Mouse (Mus musculus) heart, embryonic 16.5 days (tissue): Measurements from ENCODE around the gene Rbm28. TPM values are rescaled to one million over a fixed set of nuclear protein-coding genes. Genes with fewer than 3 reads are reported as not detected.

Experiments
- ATAC-seq: fragments of 200-750 bp; cut with Nextera tagmentation; replicated peaks from 2 replicates; pipeline ENCODE4 v1.8.0; 2017; ENCODE audit warnings: moderate number of reproducible peaks; ENCODE audit not compliant: insufficient read depth, low FRiP score; ENCODE audit errors: extremely low read depth
- H3K27ac ChIP-seq: fragments of 300-500 bp; sonication (generic); 2 replicates; pipeline ENCODE4 v1.5.1; 2014; ENCODE audit warnings: mild to moderate bottlenecking, low read length, control low read depth, moderate library complexity
- H3K27me3 ChIP-seq: fragments of 300-500 bp; sonication (generic); 2 replicates; pipeline ENCODE4 v1.6.1; 2014; ENCODE audit warnings: low read length, mixed read lengths; ENCODE audit not compliant: control insufficient read depth, insufficient read depth
- H3K36me3 ChIP-seq: fragments of 300-500 bp; sonication (generic); 2 replicates; pipeline ENCODE4 v1.6.1; 2014; ENCODE audit not compliant: control insufficient read depth, insufficient read depth
- H3K4me1 ChIP-seq: fragments of 300-500 bp; sonication (generic); 2 replicates; pipeline ENCODE4 v1.6.1; 2014; ENCODE audit warnings: low read length, mixed read lengths; ENCODE audit not compliant: control insufficient read depth, insufficient read depth
- H3K4me2 ChIP-seq: fragments of 300-500 bp; sonication (generic); 2 replicates; pipeline ENCODE4 v1.6.1; 2014; ENCODE audit warnings: low read depth, mild to moderate bottlenecking, control low read depth, low read length
- H3K4me3 ChIP-seq: fragments of 300-500 bp; sonication (generic); 2 replicates; pipeline ENCODE4 v1.5.1; 2014; ENCODE audit warnings: mild to moderate bottlenecking, control low read depth, low read length
- H3K9ac ChIP-seq: fragments of 300-500 bp; sonication (generic); 2 replicates; pipeline ENCODE4 v1.6.1; 2014; ENCODE audit warnings: low read length, control low read depth
- H3K9me3 ChIP-seq: fragments of 300-500 bp; sonication (generic); replicated peaks from 2 replicates; pipeline ENCODE4 v1.6.1; 2016; ENCODE audit warnings: low read length; ENCODE audit not compliant: control insufficient read depth
- WGBS: fragments of 180-500 bp; shearing (Covaris S2); extraction: QIAGEN DNeasy Blood & Tissue Kit; methylation state at CpG from one replicate; pipeline ENCODE4 v1.1.7; 2014; 5-methylcytosine and 5-hydroxymethylcytosine counted together
- polyA plus RNA-seq: library from polyadenylated mRNA; unstranded; fragments of >200 nt; fragmentation: Nextera tagmentation; extraction: Ambion mirVana; gene quantifications from 2 replicates; pipeline ENCODE4 v1.2.1, GENCODE M21; 2015

The Rbm28 gene
- polyA plus RNA-seq, 1 experiment from 2014 or later = 23.5 TPM

- Histone ChIP-seq H3K4me2 (no peak overlapping the region), H3K36me3 (peaks cover 31% of the 10 kb centered on the region), H3K9ac (no peak overlapping the region), H3K4me3 (no peak overlapping the region), H3K9me3 (no peaks in the 10 kb centered on the region), H3K27ac (no peak overlapping the region), H3K27me3 (no peaks in the 10 kb centered on the region), H3K4me1 (no peaks in the 10 kb centered on the region)
- ATAC-seq = no peak
- 92% methylated on average over 9 of the region's 9 CpGs for WGBS
These were observed 27.4 kb downstream of the Rbm28 start for GRCm38 (mm10) chr6:29137441-29137840.

GRCm38 (mm10) chr6:29133100-29133499 is 31.7 kb downstream of the Rbm28 start:
- ATAC-seq = no peak
- Histone ChIP-seq H3K27ac (no peak overlapping the region), H3K9ac (no peak overlapping the region), H3K4me3 (no peak overlapping the region), H3K9me3 (no peaks in the 10 kb centered on the region), H3K4me2 (no peak overlapping the region), H3K36me3 (peaks cover 59% of the 10 kb centered on the region), H3K27me3 (no peaks in the 10 kb centered on the region), H3K4me1 (no peaks in the 10 kb centered on the region)
- 89% methylated on average over 9 of the region's 9 CpGs for WGBS

- H3K27me3 ChIP-seq = no peaks in the 10 kb centered on the region
- H3K9me3 ChIP-seq = no peaks in the 10 kb centered on the region
- ATAC-seq = no peak
- no peaks in the 10 kb centered on the region for H3K4me1 ChIP-seq
- H3K9ac ChIP-seq = no peak overlapping the region
- H3K36me3 ChIP-seq = peaks cover 58% of the 10 kb centered on the region
- H3K4me3 ChIP-seq = no peak overlapping the region
- no peak overlapping the region for H3K27ac ChIP-seq
- WGBS = 87% methylated on average over 7 of the region's 7 CpGs
- no peak overlapping the region for H3K4me2 ChIP-seq
These were observed 37.9 kb downstream of the Rbm28 start for GRCm38 (mm10) chr6:29126878-29127426.

- Histone ChIP-seq H3K9me3 (no peaks in the 10 kb centered on the region), H3K36me3 (peaks cover 8% of the 10 kb centered on the region), H3K4me3 (no peak overlapping the region), H3K4me2 (no peak overlapping the region), H3K27ac (no peak overlapping the region), H3K27me3 (no peaks in the 10 kb centered on the region), H3K9ac (no peak overlapping the region), H3K4me1 (0 out of 2 replicates have a peak, but pooled peaks cover 3% of the 10 kb centered on the region)
- WGBS = 83% methylated on average over 13 of the region's 13 CpGs
- ATAC-seq = no peak
These were observed 44.8 kb downstream of the Rbm28 start for GRCm38 (mm10) chr6:29119990-29120389.

GRCm38 (mm10) chr6:29118963-29119362 is 45.8 kb downstream of the Rbm28 start:
- no peak overlapping the region for H3K4me2 ChIP-seq
- no peaks in the 10 kb centered on the region for H3K36me3 ChIP-seq
- ATAC-seq = no peak
- no peak overlapping the region for H3K27ac ChIP-seq
- no peaks in the 10 kb centered on the region for H3K9me3 ChIP-seq
- WGBS = 73% methylated on average over 4 of the region's 4 CpGs
- H3K9ac ChIP-seq = no peak overlapping the region
- 0 out of 2 replicates have a peak, but pooled peaks cover 3% of the 10 kb centered on the region for H3K4me1 ChIP-seq
- no peaks in the 10 kb centered on the region for H3K27me3 ChIP-seq
- H3K4me3 ChIP-seq = no peak overlapping the region

GRCm38 (mm10) chr6:29118231-29118630 is 46.6 kb downstream of the Rbm28 start:
- H3K9me3 ChIP-seq = no peaks in the 10 kb centered on the region
- H3K4me1 ChIP-seq = 0 out of 2 replicates have a peak, but pooled peaks cover 3% of the 10 kb centered on the region
- H3K36me3 ChIP-seq = no peaks in the 10 kb centered on the region
- H3K27ac ChIP-seq = no peak overlapping the region
- H3K4me3 ChIP-seq = no peak overlapping the region
- no peaks in the 10 kb centered on the region for H3K27me3 ChIP-seq
- no peak overlapping the region for H3K9ac ChIP-seq
- no peak for ATAC-seq
- no peak overlapping the region for H3K4me2 ChIP-seq

- Histone ChIP-seq H3K27ac (no peak overlapping the region), H3K9ac (no peak overlapping the region), H3K4me2 (no peak overlapping the region), H3K9me3 (no peaks in the 10 kb centered on the region), H3K36me3 (no peaks in the 10 kb centered on the region), H3K4me1 (0 out of 2 replicates have a peak, but pooled peaks cover 3% of the 10 kb centered on the region), H3K27me3 (no peaks in the 10 kb centered on the region), H3K4me3 (no peak overlapping the region)
- no peak for ATAC-seq
- 48% methylated on average over 7 of the region's 7 CpGs for WGBS
These were observed 47.2 kb downstream of the Rbm28 start for GRCm38 (mm10) chr6:29117417-29118104.

- Histone ChIP-seq H3K4me3 (no peak overlapping the region), H3K27me3 (no peaks in the 10 kb centered on the region), H3K9ac (no peak overlapping the region), H3K27ac (no peak overlapping the region), H3K36me3 (no peaks in the 10 kb centered on the region), H3K4me1 (0 out of 2 replicates have a peak, but pooled peaks cover 3% of the 10 kb centered on the region), H3K4me2 (no peak overlapping the region), H3K9me3 (peaks cover 12% of the 10 kb centered on the region)
- ATAC-seq = no peak
- WGBS = 70% methylated on average over 7 of the region's 7 CpGs
These were observed 49.0 kb downstream of the Rbm28 start for GRCm38 (mm10) chr6:29115756-29116155.

- Histone ChIP-seq H3K27ac (no peak overlapping the region), H3K9ac (no peak overlapping the region), H3K4me1 (no peaks in the 10 kb centered on the region), H3K9me3 (peaks cover 13% of the 10 kb centered on the region), H3K4me2 (no peak overlapping the region), H3K27me3 (no peaks in the 10 kb centered on the region), H3K4me3 (no peak overlapping the region), H3K36me3 (no peaks in the 10 kb centered on the region)
- 86% methylated on average over 4 of the region's 4 CpGs for WGBS
- ATAC-seq = no peak
These were observed 53.3 kb downstream of the Rbm28 start for GRCm38 (mm10) chr6:29111501-29111900.
